Mouse (Mus musculus) forelimb bud, embryonic 11.5 days (tissue): ENCODE results near the gene Elk3.

Source experiments
- DNase-seq: peaks from one replicate; pipeline ENCODE4 v3.0.0-alpha.2; 2012; ENCODE audit warnings: low read depth, low spot score

Gene Elk3

DNA sequence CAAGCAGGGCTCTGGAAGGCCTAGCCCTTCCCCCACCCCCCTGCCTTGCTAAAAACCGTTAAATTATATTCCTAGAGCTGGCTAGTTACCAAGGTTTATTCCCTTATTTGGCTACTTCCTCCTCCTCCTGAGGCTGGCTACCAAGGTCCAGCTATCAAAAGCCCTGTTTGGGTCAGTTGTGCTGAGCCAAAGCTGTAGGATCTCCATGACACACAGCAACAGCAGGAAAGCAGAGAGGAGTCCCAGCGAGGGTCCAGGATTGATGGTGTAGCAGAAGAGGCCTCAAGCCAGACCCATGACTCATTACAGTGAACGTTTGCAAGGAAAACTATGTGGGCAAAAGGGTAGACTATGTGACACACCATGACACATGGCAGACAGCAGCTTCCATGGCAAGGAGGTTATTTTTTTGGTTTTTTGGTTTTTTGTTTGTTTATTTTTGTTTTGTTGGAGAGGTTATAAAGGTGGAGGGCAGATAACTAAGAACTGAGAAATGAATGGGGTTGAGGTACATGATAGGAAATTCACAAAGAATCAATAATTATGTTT lies 21.4 kb upstream of the Elk3 start:
- DNase-seq: no peak

DNA sequence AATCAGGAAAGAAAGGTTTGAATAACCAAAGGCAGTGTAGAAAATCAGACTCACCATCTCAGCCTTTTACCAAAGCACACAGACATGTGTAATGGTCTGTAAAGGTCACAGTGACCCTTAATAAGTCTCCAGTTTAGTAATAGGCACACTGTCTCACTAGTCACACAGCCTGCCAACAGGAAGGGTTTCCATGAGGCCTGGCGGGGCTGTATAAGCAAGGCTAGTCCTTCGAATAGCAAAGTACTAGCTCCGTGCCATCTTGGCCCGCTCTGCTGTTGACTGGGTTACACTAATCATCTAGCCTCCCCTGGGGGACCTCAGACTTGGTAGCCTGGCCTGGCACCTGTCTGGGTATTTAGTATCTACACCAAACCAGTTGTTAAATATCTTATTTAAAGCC lies 20.6 kb upstream of the Elk3 start:
- DNase-seq: no peak

DNA sequence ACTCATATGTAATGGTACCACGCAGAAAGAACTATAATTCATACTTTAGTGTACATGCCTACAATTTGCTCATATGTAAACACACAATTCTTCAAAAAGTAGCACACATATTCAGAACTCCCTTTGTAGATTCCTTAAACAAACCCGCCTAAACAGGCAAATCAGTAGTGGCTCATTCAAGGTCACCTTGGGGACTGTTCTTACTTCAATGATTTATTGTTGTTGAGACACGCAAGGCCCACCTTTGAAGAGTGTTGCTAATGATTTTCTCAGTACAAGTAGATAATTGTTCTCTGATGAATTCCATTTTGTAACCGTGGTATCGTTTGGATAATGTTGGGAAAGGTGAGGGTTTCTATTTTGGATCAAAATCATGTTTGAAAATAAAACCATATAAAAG lies 17.4 kb upstream of the Elk3 start:
- no peak for DNase-seq

DNA sequence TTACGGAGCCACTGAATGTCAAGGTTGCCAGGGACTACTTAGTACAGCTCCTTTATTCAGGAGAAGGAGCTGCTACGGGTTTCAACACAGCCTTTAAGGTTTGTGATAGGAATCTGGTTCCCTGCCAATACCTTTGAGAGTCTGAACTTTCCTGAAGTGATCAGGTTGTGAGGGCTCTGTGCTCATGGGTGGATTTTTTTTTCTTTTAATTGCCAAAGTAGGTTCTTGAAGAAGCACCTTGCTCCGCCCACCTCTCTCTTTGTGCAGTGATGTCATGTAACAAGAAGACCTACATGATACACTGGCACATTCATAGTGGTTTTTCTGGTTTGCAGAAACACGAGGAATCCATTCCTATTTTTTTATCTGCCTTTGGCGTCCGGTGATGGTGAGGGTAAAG lies 16.3 kb upstream of the Elk3 start:
- DNase-seq: no peak

DNA sequence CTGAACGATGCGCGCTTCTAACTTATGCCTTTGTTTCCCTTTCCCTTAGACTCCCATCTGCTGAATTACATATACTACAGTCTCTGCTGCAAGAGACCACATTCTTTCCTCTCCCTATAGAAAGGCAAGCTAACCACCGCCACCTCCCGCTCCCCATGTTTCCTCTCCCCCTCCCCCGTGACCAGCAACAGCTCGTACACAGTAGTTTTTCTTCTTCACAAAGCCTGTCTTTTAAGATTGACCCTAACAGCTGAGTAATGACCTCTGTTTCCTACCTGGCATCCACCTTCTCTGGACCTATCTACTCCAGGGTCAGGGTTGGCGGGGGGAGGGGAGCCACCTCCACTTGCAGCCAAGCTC lies 15.8 kb upstream of the Elk3 start:
- no peak for DNase-seq

DNA sequence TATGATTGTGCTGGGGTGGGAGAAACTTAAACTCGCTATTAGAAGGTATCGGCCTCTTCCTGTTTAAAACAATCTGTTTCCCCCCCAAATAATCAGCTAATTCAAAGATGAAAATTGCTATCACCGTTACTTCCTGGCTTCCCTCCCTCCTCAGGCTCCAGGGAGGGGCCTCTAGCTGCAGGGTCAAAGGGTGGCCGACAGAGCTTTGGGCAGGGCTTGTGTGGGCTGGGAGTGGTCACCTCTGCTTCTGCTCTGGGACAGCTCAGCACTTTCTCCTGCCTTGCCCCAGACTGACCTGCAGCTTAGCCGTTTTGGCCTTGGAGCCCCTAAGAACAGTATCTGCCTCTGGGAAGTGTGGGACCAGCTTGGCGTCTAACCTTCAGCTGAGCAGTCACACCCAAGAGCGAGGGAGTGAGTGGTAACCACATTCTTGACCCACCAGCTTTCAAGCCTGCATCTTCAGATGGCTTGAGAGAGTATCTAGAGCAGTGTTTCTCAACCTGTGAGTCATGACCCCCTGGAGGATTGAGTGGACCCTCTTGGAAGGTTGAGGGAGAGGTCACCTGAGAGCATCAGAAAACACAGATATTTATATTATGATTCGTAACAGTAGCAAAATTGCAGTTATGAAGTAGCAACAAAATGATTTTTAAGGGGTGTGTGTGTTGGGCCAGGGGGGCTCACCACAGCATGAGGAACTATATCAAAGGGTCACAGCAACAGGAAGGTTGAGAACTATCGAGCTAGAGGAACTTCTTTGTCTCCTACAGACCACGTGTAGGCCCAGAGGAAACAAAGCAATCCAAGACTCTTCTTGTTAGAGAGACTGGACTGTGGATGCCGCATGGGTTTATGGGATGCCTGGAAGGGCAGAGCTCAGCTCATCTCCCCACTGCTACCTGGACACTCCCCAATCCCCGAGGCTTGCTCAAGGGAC lies 15.1 kb upstream of the Elk3 start:
- DNase-seq: no peak

DNA sequence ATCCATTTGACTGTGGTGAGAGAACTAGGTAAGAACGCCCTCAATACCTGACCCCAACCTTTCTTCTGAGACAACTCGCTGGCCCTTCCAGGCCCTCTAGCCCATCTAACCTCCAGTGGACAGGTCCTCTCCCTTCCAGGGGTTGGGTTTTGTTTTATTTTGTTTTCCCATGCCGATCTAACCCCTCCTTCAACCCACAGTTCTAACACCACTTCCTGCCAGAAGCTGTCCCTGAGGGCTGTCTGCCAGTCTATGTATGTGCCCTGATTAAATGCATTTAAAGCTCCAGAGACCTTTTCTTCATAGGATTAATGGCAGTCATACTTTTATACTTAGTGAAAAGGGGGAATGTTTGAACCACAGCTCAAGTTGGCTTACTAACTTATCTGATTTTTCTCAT lies 14.4 kb upstream of the Elk3 start:
- no peak for DNase-seq

DNA sequence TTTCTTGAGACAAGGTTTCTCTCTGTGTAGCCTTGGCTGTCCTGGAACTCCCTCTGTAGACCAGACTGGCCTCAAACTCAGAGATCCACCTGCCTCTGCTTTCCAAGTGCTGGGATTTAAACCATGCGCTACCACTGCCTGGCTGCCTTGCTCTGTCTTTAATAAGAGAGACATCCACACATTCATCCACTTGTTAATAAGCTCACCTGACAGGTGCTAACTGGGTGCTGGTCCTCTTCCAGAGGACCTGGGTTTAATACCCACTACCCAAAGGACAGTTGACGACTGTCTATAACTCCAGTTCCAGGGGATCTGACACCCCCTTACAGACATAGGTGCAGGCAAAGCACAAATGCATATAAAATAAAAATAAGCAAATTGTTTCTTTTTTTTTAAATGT lies 13.5 kb upstream of the Elk3 start:
- DNase-seq: no peak

DNA sequence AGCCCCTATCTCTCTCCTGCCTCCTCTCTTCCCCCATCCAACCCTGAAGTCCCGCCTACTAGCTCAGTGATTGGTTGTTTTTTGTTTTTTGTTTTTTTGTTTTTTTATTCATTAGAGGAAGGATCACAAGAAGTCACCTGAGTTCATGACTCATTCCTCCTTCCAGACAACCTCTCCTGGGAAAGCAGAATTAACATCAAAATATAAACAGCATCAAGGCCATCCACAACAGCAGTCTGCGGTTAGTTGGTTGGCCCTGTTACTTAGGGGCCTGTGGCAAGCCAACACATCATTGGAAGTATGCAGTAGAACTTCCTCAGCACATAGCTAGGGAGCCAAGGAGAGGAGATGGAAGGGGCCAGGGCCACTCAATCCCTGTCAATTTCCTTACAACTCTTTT lies 12.7 kb upstream of the Elk3 start:
- DNase-seq: no peak

DNA sequence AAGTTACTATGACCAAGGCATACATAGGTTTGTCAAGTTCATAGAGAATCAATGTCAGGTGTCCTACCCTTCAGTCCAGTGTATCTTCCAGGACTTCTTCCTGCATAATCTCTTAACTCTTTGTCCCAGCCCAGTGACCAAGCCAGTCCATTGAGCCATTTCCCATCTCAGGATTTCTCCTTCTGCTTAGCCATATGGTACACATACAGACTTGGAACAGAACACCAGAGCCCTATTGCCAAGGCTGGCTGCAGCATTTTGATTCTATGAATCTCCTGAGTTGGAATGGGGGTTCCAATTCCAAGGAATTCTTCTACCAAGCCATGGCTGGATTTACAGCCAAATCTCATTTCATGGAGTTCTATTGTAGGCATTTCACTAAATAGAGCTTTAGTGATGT lies 10.8 kb upstream of the Elk3 start:
- DNase-seq: no peak

DNA sequence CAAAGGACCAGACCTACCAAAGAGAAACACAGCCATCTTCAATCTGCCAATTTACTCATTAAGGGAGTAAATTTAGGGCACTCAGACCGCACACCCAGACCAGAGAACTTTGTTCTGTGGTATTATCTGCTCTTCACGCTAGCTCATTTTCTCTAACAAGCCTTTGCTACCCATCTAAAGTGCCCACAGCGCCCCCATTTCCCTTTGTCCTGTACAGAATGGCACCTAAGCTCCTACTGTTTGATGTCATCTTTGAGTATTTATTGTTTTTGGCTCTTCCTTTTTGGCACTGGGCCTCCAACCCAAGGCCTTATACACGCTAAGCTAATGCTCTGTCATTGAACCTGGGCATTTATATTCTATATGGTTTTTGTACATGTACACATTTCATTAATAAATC lies 9.2 kb upstream of the Elk3 start:
- no peak for DNase-seq

DNA sequence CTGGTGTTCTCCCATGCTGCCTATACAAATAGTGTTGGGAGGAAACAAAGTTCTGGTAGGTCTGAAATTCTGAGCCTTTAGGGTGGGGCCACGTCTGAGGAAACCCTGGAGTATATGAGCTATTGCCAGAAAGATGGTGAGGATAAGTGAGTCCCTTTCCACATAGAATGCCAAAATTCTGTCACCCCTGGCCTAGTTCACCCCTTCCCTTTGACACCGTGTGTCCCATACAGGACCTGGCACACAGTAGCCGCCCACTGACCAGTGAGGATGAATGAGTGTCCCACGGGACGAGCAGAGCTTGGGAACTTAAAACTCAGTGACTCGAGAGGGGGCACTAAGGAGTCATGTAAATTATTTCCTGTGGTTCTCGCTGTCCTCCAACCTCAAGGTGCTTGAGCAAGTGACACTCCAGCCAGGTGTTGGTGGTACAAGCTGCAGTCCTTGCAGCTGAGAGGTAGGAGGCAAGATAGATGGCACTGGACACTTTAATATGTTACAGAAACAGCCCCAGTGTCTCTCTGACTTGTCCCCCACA lies 8.7 kb upstream of the Elk3 start:
- DNase-seq: no peak

DNA sequence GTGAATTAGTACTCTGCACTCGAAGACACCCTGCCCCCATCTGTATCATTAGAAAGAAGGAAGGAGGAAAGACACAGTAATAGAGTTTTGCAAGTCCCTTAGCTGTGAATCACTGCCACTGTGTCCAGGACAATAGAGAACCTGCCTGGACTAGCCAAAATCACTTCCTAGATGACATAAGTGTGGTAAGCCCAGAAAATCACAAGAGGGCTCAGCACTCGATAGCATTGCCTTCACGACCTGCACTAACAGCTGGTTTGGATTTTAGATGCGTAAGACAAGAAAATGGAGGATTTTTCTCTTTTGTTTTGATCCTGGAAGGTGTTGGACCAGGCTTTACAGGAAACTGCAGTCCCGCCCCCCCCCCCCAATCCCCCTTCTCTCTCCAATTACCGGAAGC lies 6.0 kb upstream of the Elk3 start:
- peak; percentile 37 for DNase-seq

DNA sequence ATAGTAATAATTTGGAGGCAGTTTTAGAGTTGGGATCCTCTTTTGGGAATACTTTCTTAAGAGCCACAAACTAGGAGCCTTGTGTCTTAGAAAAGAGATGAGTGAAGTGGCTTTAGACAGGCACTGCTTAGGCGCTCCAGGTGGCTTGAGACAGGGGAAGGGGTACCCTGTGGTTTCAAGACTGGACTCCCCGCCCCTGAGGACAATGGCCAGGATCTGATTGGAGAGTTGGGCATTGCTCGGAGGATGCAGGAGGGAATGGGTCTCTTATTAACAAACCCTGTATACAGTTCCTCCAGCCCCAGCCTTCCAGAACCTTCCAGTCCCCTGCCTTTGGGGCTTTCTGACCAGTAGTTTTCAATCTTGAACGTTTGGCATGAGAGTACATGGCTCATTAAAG lies 641 bp upstream of the Elk3 start:
- DNase-seq: no peak

DNA sequence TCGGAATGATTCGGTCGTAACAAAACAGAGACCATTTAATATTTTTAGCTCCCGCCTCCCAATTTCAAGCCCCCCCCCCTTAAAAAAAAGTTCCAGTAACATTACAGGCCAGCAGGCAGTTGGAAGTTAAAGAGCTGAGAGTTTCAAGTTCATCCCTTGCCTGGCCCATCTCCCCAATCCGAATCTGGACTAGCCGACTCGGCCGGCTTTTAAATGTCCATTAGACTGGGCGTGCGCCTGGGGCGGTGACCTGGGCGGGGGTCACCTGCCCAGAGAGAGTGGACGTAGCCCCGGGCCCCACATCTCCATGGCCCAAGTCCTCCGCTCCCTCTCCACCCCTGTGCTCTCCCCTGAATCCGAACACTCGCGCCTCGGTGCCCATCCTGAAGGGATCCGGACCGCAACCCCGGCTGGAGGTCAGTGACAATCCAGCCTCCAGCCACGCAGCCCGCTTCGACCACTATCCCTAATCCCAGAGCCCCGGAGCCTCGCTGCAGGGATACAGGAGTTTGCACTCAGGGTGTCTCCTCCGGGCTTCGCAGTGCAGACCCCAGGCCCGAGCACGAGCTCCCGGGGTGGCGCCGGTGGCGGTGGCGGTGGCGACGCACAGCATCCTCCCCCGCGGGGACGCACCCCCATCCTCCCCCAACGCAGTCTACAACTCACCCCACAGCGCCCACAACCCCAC lies 857 bp downstream of the Elk3 start:
- DNase-seq: no peak

DNA sequence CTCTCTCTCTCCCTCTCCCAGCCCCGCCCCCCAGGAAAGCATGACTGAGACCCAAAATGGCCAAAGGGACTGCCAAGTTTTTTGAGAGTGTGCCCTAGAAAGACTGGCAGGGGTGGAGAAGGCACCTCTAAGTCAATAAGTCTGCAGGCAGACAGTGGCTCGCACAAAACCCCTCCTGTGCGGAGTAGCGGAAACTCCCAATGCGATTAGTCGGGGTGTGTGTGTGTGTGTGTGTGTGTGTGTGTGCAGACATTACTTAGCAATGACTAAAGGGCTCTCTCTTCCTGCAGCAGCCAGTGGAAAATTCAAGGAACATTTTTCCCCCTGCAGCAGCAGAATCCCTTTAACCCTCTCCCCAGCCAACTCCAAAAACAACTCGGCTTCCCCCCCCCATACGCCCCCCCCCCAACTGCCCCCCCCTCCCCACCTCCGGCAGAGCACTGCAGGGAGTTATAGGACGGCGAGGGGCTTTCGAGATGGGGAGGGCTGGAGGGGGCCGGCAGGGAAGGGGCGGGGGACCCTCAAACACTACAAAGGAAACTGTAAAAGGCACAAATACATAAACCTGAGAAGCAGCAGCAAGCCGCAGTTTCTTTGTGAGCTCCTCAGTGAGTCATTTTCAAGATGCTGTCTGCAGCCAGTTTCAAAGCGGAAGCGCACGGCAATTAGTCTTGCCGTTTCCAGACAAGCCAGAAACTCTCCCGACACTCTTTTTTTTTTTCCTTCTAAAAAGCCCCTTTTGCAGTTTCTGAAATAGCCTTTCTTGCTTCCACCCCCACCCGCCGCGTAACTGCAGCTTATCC lies 1.6 kb downstream of the Elk3 start:
- DNase-seq: peak; percentile 79

DNA sequence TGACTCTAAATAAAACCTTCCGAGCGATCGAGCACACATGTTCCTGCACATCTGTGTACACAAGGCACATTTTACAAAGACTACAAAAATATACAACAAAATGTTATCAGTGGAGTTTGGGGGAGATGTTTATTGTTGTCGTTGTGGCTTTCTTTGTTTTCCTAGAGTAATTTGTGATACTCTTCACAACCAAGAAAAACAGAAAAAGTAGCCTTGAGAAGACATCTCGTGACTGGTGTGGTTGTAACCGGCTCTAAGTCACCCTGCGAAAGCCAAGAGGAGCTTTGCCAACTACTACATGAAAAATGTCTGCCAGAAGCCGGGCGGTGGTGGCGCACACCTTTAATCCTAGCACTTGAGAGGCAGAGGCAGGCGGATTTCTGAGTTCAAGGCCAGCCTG lies 4.6 kb downstream of the Elk3 start:
- no peak for DNase-seq

DNA sequence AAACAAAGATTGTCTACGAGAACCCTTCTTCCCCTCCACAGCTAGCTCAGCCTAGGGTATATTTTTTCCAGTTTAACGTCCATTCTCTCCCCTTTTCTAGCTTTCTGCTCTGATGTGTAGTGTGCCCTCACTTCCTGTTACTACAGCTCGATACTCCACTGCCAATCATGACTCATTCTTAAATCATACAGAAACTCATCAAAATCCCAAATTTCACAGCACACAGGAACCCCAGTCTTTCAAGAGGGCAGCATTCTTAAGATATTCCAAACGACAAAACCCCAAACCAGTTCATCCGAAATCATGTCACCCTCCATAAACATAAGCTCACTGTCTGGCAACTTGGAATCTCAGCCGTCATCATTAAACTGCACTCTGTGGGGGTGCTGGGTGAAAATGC lies 5.0 kb downstream of the Elk3 start:
- DNase-seq: no peak

DNA sequence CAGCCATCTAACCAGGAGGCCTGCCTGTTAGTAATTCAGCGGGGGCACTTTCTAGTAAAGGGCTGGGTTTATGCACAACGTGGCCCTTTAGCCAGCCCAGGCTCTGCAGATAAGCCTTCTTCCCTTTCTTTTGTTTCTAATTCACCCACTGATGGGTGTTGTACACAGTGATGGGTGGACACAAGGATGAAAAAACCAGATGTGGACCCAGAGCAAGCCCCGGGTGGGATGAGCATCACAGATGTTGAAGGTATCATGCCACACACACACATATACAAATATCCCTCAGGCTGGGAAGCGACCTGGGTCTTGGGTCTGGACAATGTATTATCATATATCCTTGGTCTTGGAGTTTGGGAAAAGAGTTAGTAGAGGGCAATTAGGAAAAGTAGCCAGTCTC lies 7.7 kb downstream of the Elk3 start:
- DNase-seq: no peak

DNA sequence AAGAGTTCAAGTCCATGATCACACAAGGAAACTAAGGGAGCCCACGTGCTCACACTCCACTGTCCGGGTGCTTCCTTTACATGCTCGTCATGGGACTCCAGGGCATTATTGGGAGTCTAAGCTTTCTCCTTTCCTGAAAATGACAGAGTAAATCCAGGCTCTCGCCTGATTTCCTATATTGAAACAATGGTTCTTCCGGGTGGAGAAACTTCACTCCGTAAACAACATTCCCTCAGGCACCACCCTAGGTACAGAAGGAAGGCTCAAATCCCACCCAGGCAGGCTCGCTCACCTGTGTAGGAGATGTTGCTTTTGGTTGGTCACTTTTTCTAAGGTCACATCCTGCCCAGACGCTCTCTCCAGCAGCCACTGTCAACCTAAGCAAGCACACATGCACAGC lies 9.1 kb downstream of the Elk3 start:
- no peak for DNase-seq

DNA sequence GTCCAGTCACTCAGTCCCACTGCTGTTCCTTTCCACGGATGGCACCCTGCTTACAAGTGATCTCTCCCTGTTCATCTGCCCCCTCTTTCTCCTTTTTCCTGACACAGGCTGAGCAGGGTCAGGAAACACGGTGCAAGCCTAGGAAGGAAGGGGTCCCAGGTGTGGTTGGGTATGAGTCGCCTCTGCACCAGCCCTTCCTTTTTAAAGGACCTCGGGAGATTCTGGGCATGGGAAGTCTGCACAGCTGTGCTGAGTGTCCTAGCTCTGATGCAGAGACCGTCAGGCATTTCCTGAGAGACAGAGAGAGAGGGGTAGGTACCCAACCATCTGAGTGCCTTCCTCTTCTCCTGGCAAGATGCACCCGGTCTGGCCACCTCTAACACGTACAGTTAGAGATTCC lies 12.7 kb downstream of the Elk3 start:
- no peak for DNase-seq

DNA sequence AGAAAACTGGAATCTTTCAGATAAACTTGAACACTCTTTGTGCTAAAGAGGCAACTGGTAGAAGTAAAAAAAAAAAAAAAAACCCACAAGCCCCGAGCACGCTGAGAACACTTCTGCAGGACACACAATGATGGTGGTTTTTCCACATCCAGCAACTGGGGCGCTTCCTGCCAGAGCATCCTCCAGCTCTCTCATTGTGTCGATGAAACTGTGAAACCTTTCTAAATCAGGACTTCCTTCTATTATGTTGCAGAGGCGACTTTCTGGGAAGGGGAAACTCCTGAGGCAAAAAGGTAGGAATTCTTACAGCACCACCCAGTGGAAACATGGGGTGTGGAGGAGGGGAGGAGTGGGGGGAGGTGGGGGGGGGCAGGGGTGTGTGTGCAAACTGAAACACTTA lies 13.2 kb downstream of the Elk3 start:
- no peak for DNase-seq
